Mouse (Mus musculus) Patski (cell line): ENCODE results near the gene Olfr1380. TPM values are rescaled to one million over a fixed set of nuclear protein-coding genes. Genes with fewer than 3 reads are reported as not detected.
"Not testable (repeated sequence)": the region's sequence is repeated elsewhere in the genome, so short reads cannot be mapped to it uniquely, and the experiment has no call there.

Experiments used
- ATAC-seq: fragments of 100-300 bp; one replicate; pipeline ENCODE4 v1.8.0; 2021
- CTCF ChIA-PET: fragments of 350-600 bp; sonication (Branson Sonifier 250); formaldehyde crosslinking; loops from one replicate; lab custom pipeline; 2022; ENCODE audit warnings: inconsistent platforms; lab: Charles Lee
- POLR2A ChIA-PET: fragments of 350-600 bp; sonication (Branson Sonifier 250); formaldehyde crosslinking; loops from one replicate; lab custom pipeline; 2022; ENCODE audit warnings: antibody characterized with exemption, inconsistent platforms; lab: Charles Lee
- DNase-seq: peaks from one replicate; pipeline ENCODE4 v3.0.0-alpha.2; 2011; ENCODE audit warnings: low read depth, low spot score
- H3K27me3 ChIP-seq: fragments of 371-371 bp; one replicate; pipeline ENCODE4 v1.5.1; 2021
- CTCF ChIP-seq: fragments of 100-300 bp; IDR thresholded peaks from one replicate; pipeline ENCODE4 v1.5.1; 2021
- in situ Hi-C: fragments of 300-500 bp; cut with MboI; formaldehyde crosslinking; loops from 3 replicates; pipeline ENCODE4 v1.11.1; 2018; ENCODE audit warnings: low pct_unique_long_range_greater_than_20kb, mixed read lengths
- polyA plus RNA-seq: library from polyadenylated mRNA; unstranded; gene quantifications from one replicate; pipeline ENCODE4 v1.2.3, GENCODE M21; 2021

Olfr1380 gene
- polyA plus RNA-seq, 1 experiment from 2014 or later = not detected

- in situ Hi-C loops, POLR2A ChIA-PET, H3K27me3 ChIP-seq, DNase-seq, CTCF ChIA-PET: not testable (repeated sequence)
- ATAC-seq = peak; percentile 9
These were observed 53.5 kb downstream of the Olfr1380 start for GRCm38 (mm10) chr11:49609868-49610824.

GRCm38 (mm10) chr11:49611349-49611748 is 54.7 kb downstream of the Olfr1380 start:
- CTCF ChIA-PET, ATAC-seq, POLR2A ChIA-PET, H3K27me3 ChIP-seq, in situ Hi-C loops, DNase-seq: not testable (repeated sequence)

DNA sequence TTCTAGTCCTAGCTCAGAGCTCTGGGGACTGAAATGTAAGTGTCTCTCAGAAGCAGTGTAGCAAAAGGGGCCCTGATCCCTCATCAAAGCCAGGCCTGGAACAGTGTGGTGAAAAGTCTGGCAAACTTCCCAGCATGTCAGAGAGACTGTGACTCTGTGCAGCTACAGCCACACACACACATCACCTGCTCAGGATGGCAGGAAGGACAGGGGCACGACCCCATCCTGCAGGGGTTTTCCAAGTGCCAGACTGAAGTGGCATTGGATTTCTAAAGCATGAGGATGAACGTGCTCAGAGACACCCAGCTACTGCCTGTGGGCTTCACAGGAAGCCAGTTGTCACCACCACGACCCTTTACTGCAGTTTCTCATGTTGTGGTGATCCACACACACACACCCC is 55.5 kb downstream of the Olfr1380 start:
- in situ Hi-C loops = no loop called here
- H3K27me3 ChIP-seq = no peaks in the 10 kb centered on the region
- no peak for TF ChIP-seq CTCF
- CTCF ChIA-PET = no interaction called here
- POLR2A ChIA-PET = no interaction called here
- ATAC-seq (no peak), DNase-seq (no peak)

- ATAC-seq (no peak), DNase-seq (no peak)
- POLR2A ChIA-PET = no interaction called here
- in situ Hi-C loops = no loop called here
- CTCF ChIA-PET = no interaction called here
- no peaks in the 10 kb centered on the region for H3K27me3 ChIP-seq
- TF ChIP-seq CTCF = no peak
These were observed 56.7 kb downstream of the Olfr1380 start for GRCm38 (mm10) chr11:49613349-49613748.

Other genes starting within 250 kb of the Olfr1380 start
- not detected for gene Olfr1391, start 234.1 kb upstream of the Olfr1380 start, polyA plus RNA-seq
- gene Olfr1390, start 221.7 kb upstream of the Olfr1380 start, polyA plus RNA-seq = not detected
- not detected for gene Olfr1389, start 133.8 kb upstream of the Olfr1380 start, polyA plus RNA-seq
- gene Olfr1388, start 120.3 kb upstream of the Olfr1380 start, polyA plus RNA-seq = not detected
- gene Olfr1387, start 101.5 kb upstream of the Olfr1380 start, polyA plus RNA-seq = not detected
- gene Olfr1386, start 91.8 kb upstream of the Olfr1380 start, polyA plus RNA-seq = not detected
- not detected for gene Olfr1385, start 67.8 kb upstream of the Olfr1380 start, polyA plus RNA-seq
- gene Olfr1384, start 50.2 kb upstream of the Olfr1380 start, polyA plus RNA-seq = 0.26 TPM
- gene Olfr1383, start 37.2 kb upstream of the Olfr1380 start, polyA plus RNA-seq = 0.45 TPM
- gene Olfr1382, start 28.6 kb upstream of the Olfr1380 start, polyA plus RNA-seq = not detected
- not detected for gene Olfr1381, start 13.4 kb upstream of the Olfr1380 start, polyA plus RNA-seq
- 10.6 TPM for gene Flt4, start 52.4 kb downstream of the Olfr1380 start, polyA plus RNA-seq
- gene Scgb3a1, start 106.7 kb downstream of the Olfr1380 start, polyA plus RNA-seq = not detected
- 84.4 TPM for gene Cnot6, start 155.8 kb downstream of the Olfr1380 start, polyA plus RNA-seq
- gene Gfpt2, start 237.3 kb downstream of the Olfr1380 start, polyA plus RNA-seq = 0.03 TPM